Mouse (Mus musculus) splenic B cell, adult 2 months (primary cell): Measurements from ENCODE around the gene Stk24.

Experiments
- DNase-seq: peaks from one replicate; pipeline ENCODE4 v3.0.0-alpha.2; 2011; ENCODE audit warnings: low read depth, low spot score
- H3K27me3 ChIP-seq: 2 replicates; pipeline ENCODE4 v1.6.1; 2012; ENCODE audit warnings: mild to moderate bottlenecking, low read length, moderate library complexity, mixed read lengths; ENCODE audit not compliant: control insufficient read depth, poor library complexity, insufficient read depth, severe bottlenecking
- H3K36me3 ChIP-seq: 2 replicates; pipeline ENCODE4 v1.6.1; 2012; ENCODE audit warnings: mild to moderate bottlenecking, low read length, moderate library complexity, mixed read lengths; ENCODE audit not compliant: control insufficient read depth, poor library complexity, insufficient read depth, severe bottlenecking

Stk24 gene

DNA sequence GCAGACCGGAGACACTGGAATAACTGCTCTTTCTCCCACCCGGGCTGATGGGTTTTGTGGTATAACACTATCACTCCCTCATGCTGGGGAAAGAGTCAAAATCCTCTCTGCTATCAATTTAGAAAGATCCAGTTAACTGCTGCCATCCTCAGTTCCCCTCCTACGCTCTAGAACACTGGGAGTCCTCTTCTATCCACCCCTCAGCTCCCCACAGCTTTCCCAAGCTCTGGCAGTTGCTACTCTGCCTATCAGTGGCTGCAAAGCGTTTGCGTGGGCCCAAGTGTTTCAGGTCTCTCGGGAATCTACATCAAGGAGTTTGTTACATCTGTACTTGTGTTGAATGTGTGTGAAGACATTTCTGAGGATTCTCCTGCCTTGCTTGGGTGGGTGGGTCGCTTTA, 57.2 kb downstream of the Stk24 start:
- no peak for DNase-seq
- Histone ChIP-seq H3K36me3 (no peaks in the 10 kb centered on the region), H3K27me3 (no peaks in the 10 kb centered on the region)

DNA sequence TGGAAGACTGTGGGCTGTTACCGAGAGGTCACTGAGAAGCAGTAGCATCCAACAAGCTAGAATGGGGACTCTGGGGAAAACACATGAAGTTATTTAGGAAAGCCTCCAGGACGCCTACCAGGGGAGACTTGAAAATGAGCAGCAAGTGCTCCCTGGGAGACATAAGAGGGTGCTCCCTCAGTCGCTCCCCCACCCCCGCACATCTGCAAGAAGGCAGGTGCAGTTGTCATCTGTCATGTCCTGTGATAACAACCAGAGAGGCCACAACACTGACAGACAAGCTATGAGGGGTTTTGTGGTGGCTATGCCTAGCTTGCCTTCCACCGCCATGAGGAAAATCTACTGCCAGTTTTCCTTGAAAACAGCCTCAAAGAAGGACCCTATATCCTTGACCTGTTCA, 57.7 kb downstream of the Stk24 start:
- Histone ChIP-seq H3K36me3 (no peaks in the 10 kb centered on the region; the same call in 1 of the 2 replicates), H3K27me3 (no peaks in the 10 kb centered on the region)
- no peak for DNase-seq

DNA sequence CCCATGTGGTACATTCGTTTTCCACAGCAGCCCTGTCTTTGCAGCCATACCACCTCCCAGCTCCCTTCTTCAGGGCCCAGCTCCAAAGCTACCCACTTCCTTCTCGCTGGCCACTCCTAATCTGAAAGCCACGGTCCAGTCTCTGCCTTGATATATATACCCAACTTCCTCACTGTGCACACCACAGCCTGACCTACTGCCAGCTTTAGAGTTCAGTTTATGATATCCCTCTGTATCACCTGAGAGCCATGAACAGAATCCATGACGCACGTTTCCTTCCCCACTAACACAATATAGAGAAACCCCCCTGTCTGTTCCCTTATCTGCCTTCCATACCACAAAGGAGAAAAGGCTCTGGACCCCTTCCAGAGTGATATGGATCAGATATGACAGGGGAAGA, 61.4 kb downstream of the Stk24 start:
- DNase-seq: peak; percentile 34
- H3K27me3 ChIP-seq: no peaks in the 10 kb centered on the region
- H3K36me3 ChIP-seq: no peaks in the 10 kb centered on the region; the same call in 1 of the 2 replicates

DNA sequence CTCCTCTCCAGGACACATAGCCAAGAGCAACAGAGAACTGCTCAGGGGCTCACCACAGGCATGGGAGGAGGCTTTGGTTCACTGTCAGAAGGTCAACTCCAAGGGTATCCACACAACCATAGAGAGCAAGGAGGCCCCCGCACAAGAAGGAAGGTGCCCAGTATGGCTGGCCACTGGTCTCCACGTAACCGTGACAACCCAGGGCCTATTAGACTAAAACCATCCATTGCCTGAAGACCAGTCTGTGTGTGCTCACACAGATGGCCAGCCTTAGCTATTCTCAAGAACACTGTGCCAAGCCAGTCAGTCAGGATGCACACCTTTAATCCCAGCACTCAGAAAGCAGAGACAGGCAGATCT, 62.5 kb downstream of the Stk24 start:
- DNase-seq: no peak
- no peaks in the 10 kb centered on the region for H3K27me3 ChIP-seq
- peaks cover 1% of the 10 kb centered on the region; the same call in 1 of the 2 replicates for H3K36me3 ChIP-seq

DNA sequence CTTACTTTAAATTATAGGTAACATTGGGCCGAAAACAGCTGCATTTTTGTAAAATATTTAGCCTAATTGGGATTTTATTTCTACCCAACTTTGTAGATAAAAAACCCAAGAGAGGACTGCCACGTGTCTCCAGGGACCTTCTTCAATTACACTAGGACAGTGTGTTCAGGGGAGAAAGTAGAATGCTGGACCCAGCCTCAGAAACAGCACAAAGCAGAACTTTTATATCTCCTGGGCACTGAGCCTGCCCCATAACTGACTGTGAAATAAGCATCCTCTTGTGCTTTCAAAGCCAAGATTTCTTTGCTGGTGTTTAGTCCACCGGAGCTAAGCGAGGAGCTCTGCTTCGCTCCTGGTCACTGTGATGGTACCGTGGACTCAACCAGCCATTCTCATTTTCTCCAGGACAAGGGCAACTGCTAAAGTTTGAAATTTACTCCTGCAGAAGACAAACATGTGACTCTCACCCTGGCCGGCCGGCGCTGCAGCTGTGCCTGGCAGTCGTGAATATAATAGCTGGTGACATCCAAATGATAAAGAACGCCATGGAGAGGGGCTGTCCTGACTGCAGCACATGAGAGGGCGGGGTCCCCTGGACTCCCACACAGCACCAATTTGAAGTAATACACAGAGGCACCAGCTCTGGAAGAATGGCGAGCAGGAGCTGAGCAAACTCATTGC, 63.0 kb downstream of the Stk24 start:
- H3K27me3 ChIP-seq: no peaks in the 10 kb centered on the region
- peaks cover 1% of the 10 kb centered on the region; the same call in 1 of the 2 replicates for H3K36me3 ChIP-seq
- no peak for DNase-seq

DNA sequence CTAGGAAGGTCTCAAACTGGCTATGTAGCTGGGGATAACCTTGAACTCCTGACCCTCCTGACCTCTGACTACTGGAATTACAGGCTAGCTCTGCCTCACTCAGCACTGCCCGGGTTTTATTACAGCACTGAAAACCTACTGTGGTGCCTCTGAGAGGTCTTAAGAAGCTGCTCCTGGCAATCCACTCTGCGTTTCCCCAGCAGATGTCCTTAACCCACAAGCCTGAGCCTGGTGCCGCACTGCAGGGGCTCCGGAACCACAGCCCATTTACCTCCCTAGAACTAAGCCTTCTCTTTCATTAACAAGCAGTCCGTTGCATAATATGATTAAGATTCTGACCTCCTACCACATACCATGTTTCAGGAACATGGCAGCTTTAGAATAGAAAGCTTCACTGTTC, 63.7 kb downstream of the Stk24 start:
- no peak for DNase-seq
- no peaks in the 10 kb centered on the region for H3K27me3 ChIP-seq
- peaks cover 1% of the 10 kb centered on the region; the same call in 1 of the 2 replicates for H3K36me3 ChIP-seq

DNA sequence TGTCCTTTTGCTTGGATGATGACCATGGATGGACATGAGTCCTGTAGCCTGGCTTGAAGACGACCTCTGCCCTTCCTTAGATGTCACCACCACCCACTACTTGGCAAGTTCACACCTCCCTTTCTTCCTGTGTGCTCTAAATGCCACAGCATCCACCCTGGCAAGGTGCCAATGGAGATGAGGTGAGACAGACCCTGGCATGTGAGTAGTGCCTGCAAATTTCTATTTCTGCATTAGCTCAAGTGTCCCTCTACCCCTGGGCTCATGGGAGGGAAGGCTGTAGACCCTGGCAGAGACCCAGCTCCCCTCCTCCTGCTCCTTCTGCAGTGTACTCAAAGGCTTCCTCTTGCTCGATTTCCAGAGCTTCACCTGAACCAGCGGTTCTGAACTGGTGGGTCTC, 64.9 kb downstream of the Stk24 start:
- DNase-seq: peak; percentile 31
- no peaks in the 10 kb centered on the region for H3K27me3 ChIP-seq
- H3K36me3 ChIP-seq: peaks cover 1% of the 10 kb centered on the region; the same call in 1 of the 2 replicates

DNA sequence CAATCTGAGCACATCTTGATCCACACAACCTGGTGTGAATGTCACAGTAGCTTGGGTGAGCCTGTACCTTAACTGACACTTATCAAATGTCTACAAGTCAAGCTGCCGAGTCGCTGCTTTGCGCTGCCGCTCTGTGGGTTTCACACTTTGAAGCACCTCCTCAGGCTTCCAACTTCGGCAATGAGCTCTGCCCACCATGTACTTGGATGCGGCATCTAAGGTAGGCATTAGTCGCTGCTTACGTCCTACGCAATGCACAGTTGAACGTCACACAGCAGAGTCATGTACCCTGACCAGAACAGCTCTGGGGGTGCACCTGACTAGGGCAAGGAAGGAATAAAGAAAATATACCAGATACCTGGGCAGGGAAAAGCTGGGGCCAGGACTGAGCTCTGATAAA, 66.5 kb downstream of the Stk24 start:
- peaks cover 1% of the 10 kb centered on the region; the same call in 1 of the 2 replicates for H3K36me3 ChIP-seq
- DNase-seq: no peak
- H3K27me3 ChIP-seq: no peaks in the 10 kb centered on the region

DNA sequence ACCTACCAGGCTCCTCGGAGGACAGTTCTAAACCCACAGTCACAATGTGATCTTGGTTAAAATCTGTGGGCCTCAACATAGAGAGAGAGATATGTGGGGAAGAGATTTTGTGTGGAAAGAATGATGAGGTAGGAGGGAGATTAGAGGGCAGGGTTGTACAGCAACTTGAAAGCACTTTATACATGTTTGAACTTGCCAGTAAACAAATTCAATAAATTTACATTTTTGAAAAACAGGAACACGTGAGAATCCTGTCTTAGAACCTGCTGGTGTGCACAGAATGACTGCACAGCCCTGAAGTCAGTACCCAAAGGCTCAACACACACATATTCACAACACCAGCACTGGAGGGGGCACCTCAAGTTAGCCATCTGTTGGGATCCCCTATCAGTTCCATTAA, 68.7 kb downstream of the Stk24 start:
- no peak for DNase-seq
- 0 out of 2 replicates have a peak, but pooled peaks cover 1% of the 10 kb centered on the region for H3K36me3 ChIP-seq

DNA sequence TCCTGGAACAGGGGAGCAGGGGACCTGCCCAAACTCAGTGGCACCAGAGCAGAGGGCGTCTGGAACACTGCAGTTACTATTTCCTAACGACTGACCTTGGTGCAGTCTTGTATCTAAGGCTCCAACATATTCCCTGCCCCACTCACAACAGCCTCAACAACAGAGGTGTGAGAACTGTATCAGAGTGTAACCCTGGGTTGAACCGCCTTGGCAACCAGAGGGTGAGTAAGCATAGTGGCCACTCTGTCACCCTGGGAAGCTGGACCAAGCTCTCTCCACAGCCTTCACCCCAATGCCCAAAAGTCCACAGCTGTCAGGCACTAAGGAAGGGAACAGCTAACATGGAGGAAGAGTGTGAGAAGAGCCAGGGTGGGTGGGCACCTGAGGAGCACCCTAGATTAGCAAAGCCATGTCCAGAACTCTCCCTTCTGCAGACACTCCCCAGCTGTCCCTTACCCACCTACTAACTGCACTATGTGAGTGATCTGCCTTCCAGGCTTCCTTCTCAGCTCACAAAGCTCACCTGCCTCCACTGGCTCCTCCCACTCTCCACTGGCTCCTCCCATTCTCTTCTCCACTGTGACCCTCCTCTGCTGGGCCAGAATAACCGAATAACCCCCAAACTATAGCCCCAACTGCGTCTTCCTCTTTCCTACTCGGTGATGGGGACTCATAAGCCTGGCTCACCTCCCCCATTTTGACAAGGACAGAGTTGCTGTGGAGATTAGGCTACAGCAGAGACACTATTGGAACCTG, 69.3 kb downstream of the Stk24 start:
- peak; percentile 52 for DNase-seq
- H3K36me3 ChIP-seq: 0 out of 2 replicates have a peak, but pooled peaks cover 1% of the 10 kb centered on the region

More for the DNA sequence above, 68.7 kb downstream of the Stk24 start:
- no peaks in the 10 kb centered on the region for H3K27me3 ChIP-seq

DNA sequence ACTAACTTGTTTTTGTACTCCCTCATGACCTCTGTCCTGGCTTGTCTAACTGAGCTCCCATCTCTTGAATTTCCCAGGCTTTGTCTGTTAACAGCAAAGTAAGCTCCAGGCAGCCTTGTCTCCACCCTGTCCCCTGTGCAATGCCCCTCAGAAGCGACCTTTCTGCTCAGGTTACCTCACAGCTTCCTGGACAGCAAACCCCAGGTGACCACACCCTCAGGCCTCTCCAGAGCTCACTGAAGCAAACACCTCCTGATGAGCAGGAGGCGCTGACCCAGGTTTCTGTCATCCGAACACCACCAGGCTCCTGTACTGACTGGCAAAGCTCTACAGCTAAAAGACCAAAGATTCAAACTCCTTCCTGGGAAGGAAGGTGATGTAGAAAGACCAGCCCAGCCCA, 69.9 kb downstream of the Stk24 start:
- Histone ChIP-seq H3K27me3 (no peaks in the 10 kb centered on the region), H3K36me3 (0 out of 2 replicates have a peak, but pooled peaks cover 1% of the 10 kb centered on the region)
- DNase-seq: no peak

More for the DNA sequence above, 69.3 kb downstream of the Stk24 start:
- H3K27me3 ChIP-seq: no peaks in the 10 kb centered on the region

DNA sequence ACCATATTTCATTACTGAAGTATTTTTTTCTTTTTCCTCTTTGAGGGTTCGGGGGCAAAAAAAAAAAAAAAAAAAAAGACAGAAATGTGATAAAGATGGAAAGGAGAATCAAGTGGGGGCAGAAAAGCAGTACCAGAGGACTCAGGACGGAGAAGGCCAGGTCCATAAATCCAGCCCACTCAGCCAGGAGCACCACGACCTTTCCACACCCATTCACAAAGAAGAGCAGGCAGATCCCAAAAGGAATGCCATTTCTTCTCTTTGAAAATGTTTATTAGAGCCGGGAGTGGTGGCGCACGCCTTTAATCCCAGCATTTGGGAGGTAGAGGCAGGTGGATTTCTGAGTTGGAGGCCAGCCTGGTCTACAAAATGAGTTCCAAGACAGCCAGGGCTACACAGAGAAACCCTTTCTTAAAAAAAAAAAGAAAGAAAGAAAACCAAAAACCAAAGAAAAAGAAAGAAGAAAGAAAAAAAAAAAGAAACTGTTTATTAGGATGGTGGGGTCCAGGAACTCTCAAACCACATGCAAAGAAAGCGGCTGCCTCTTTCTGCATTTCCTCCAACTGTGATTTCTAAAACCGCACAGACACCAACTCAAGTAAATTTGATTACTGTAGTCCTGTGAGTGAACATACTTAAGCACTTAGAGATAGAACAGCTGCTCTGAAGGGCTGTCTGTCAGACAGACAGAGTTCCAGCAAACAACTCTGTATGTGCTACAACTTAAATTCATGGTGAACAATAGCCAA, 74.3 kb downstream of the Stk24 start:
- no peaks in the 10 kb centered on the region for H3K27me3 ChIP-seq
- DNase-seq: no peak
- H3K36me3 ChIP-seq: peaks cover 2% of the 10 kb centered on the region; the same call in 1 of the 2 replicates

DNA sequence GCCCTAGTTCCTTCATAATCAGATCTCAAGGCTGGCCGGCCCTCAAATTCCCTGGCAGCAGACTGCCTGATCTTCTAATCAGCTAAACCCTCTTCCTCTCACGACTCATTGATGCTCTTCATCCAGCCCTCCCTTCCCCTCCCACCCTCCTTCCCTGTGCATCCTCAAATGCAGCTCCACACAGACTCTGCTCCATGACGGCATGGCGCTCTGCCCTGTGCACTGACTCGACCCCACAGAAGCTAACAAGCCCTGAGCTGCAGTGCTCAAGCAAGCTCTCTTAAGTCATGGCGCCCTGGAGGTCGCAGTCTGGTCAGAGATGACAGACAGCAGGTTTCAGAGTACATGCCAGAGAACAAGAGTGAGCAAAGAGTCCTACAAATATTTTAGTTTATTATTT, 75.3 kb downstream of the Stk24 start:
- H3K36me3 ChIP-seq: peaks cover 7% of the 10 kb centered on the region; the same call in 1 of the 2 replicates
- no peak for DNase-seq
- no peaks in the 10 kb centered on the region for H3K27me3 ChIP-seq

DNA sequence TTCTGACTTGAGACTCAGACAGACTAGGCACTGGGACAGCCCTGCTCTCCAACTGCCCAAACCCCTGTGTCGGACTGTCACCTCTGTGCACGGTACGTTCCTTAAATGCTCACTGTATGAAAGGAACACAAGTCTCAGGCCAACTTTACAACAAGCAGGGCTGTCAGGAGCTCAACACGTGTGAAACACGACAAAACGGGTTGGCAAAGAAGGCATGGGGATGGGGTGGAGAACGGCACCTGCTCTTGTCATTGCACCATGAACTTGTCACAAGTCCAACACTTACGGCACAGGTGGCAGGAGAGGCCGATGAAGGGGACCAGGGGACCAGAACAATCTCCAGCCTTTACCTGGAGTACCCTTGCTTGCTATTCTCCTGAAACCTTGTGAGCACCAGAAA, 80.7 kb downstream of the Stk24 start:
- Histone ChIP-seq H3K36me3 (peaks cover 13% of the 10 kb centered on the region), H3K27me3 (no peaks in the 10 kb centered on the region)
- DNase-seq: no peak

DNA sequence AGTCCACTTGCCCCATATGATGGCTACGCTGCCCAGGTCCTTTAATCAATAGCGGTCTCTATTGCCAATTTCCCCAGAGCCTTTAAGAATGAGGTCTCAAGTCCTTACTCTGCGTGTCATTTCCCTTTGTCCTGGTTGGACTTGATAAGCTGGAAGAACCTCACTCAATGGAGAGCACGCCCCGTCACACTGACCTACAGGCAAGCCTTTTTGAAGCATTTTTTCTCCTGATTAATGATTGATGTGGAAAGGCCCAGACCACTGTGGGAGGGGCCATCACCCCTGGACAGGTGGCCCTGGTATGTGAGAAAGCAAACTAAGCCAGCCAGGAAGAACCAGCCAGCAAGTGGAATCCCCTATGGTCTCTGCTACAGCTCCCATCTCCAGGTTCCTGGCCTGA, 81.3 kb downstream of the Stk24 start:
- Histone ChIP-seq H3K36me3 (peaks cover 15% of the 10 kb centered on the region), H3K27me3 (no peaks in the 10 kb centered on the region)
- DNase-seq: no peak
